Mouse (Mus musculus): ENCODE measurements around the gene Zp3. TPM values are rescaled to one million over a fixed set of nuclear protein-coding genes. Genes with fewer than 3 reads are reported as not detected.

Gene Zp3
- total and polyA plus RNA-seq, 2 experiments from 2014 or later = not detected

GRCm38 (mm10) chr5:135968781-135969180, 11.1 kb upstream of the Zp3 start:
- 59% methylated on average over 1 of the region's 1 CpGs for WGBS
- TF ChIP-seq CTCF (IDR thresholded peaks at IDR 0.05; ENCODE audit: low read depth) (peak; percentile 57), EP300 (IDR thresholded peaks at IDR 0.05; ENCODE audit: low read depth) (no peak)
- H3K4me1 ChIP-seq (ENCODE audit: control insufficient read depth, insufficient read depth) = peaks cover 9% of the 10 kb centered on the region; the same call in 1 of the 2 replicates
- H3K4me3 ChIP-seq (ENCODE audit: low read depth, low read length) = no peak overlapping the region
- no peak overlapping the region for H3K9ac ChIP-seq (replicated peaks; ENCODE audit: low read depth, low read length)
- H3K4me2 ChIP-seq (ENCODE audit: low read depth, low read length) = no peak overlapping the region
- DNase-seq (ENCODE audit: low spot score) = no peak
- ATAC-seq (ENCODE audit: insufficient read depth, low read depth) = no peak
- no peaks in the 10 kb centered on the region for H3K36me3 ChIP-seq (replicated peaks; ENCODE audit: control insufficient read depth, insufficient read depth, low read length)
- H3K9me3 ChIP-seq (replicated peaks; ENCODE audit: control insufficient read depth, low read length) = no peaks in the 10 kb centered on the region
- H3K27me3 ChIP-seq (ENCODE audit: control insufficient read depth, insufficient read depth, low read length) = no peaks in the 10 kb centered on the region
- no peak overlapping the region for H3K27ac ChIP-seq (ENCODE audit: low read depth)

GRCm38 (mm10) chr5:135970247-135970646, 9.7 kb upstream of the Zp3 start:
- TF ChIP-seq CTCF (IDR thresholded peaks at IDR 0.05; ENCODE audit: low read depth) (no peak), EP300 (IDR thresholded peaks at IDR 0.05; ENCODE audit: low read depth) (no peak)
- ATAC-seq (ENCODE audit: insufficient read depth, low read depth) = no peak
- WGBS = 65% methylated on average over 6 of the region's 6 CpGs

GRCm38 (mm10) chr5:135971876-135972275, 8.0 kb upstream of the Zp3 start:
- no peak for DNase-seq (ENCODE audit: low spot score)
- Histone ChIP-seq H3K4me2 (ENCODE audit: low read depth, low read length) (no peak overlapping the region), H3K36me3 (replicated peaks; ENCODE audit: control insufficient read depth, insufficient read depth, low read length) (no peaks in the 10 kb centered on the region), H3K9ac (replicated peaks; ENCODE audit: low read depth, low read length) (no peak overlapping the region), H3K27me3 (ENCODE audit: control insufficient read depth, insufficient read depth, low read length) (no peaks in the 10 kb centered on the region), H3K4me3 (ENCODE audit: low read depth, low read length) (no peak overlapping the region), H3K27ac (ENCODE audit: low read depth) (no peak overlapping the region), H3K9me3 (replicated peaks; ENCODE audit: control insufficient read depth, low read length) (no peaks in the 10 kb centered on the region), H3K4me1 (ENCODE audit: control insufficient read depth, insufficient read depth) (no peaks in the 10 kb centered on the region)
- 79% methylated on average over 7 of the region's 7 CpGs for WGBS
- TF ChIP-seq EP300 (IDR thresholded peaks at IDR 0.05; ENCODE audit: low read depth) = no peak
- no peak for TF ChIP-seq CTCF (IDR thresholded peaks at IDR 0.05; ENCODE audit: low read depth)
- no peak for ATAC-seq (ENCODE audit: insufficient read depth, low read depth)

More at GRCm38 (mm10) chr5:135970247-135970646, 9.7 kb upstream of the Zp3 start:
- H3K4me1 ChIP-seq (ENCODE audit: control insufficient read depth, insufficient read depth) = peaks cover 5% of the 10 kb centered on the region; the same call in 1 of the 2 replicates
- H3K4me3 ChIP-seq (ENCODE audit: low read depth, low read length) = no peak overlapping the region
- no peak overlapping the region for H3K27ac ChIP-seq (ENCODE audit: low read depth)
- no peak overlapping the region for H3K4me2 ChIP-seq (ENCODE audit: low read depth, low read length)
- H3K36me3 ChIP-seq (replicated peaks; ENCODE audit: control insufficient read depth, insufficient read depth, low read length) = no peaks in the 10 kb centered on the region
- DNase-seq (ENCODE audit: low spot score) = no peak
- H3K9ac ChIP-seq (replicated peaks; ENCODE audit: low read depth, low read length) = no peak overlapping the region
- no peaks in the 10 kb centered on the region for H3K27me3 ChIP-seq (ENCODE audit: control insufficient read depth, insufficient read depth, low read length)
- H3K9me3 ChIP-seq (replicated peaks; ENCODE audit: control insufficient read depth, low read length) = no peaks in the 10 kb centered on the region

- Histone ChIP-seq H3K4me1 (ENCODE audit: control insufficient read depth, insufficient read depth) (no peaks in the 10 kb centered on the region), H3K9ac (replicated peaks; ENCODE audit: low read depth, low read length) (no peak within 1 kb of the TSS), H3K27me3 (ENCODE audit: control insufficient read depth, insufficient read depth, low read length) (no peaks in the 10 kb centered on the region), H3K4me3 (ENCODE audit: low read depth, low read length) (no peak within 1 kb of the TSS), H3K36me3 (replicated peaks; ENCODE audit: control insufficient read depth, insufficient read depth, low read length) (no peaks in the 10 kb centered on the region), H3K4me2 (ENCODE audit: low read depth, low read length) (no peak within 1 kb of the TSS), H3K27ac (ENCODE audit: low read depth) (no peak within 1 kb of the TSS), H3K9me3 (replicated peaks; ENCODE audit: control insufficient read depth, low read length) (no peaks in the 10 kb centered on the region)
- WGBS = 35% methylated on average over 9 of the region's 9 CpGs
- no peak for DNase-seq (ENCODE audit: low spot score)
- TF ChIP-seq CTCF (IDR thresholded peaks at IDR 0.05; ENCODE audit: low read depth) = no peak
- no peak for TF ChIP-seq EP300 (IDR thresholded peaks at IDR 0.05; ENCODE audit: low read depth)
- ATAC-seq (ENCODE audit: insufficient read depth, low read depth) = no peak
Observed at GRCm38 (mm10) chr5:135974365-135974764, 5.5 kb upstream of the Zp3 start, which contains the start of gene Ssc4d. Gene Ssc4d (minus strand): TSS chr5:135974531.

GRCm38 (mm10) chr5:135975893-135976668, 3.8 kb upstream of the Zp3 start:
- Histone ChIP-seq H3K4me2 (ENCODE audit: low read depth, low read length) (no peak overlapping the region), H3K27me3 (ENCODE audit: control insufficient read depth, insufficient read depth, low read length) (no peaks in the 10 kb centered on the region), H3K4me1 (ENCODE audit: control insufficient read depth, insufficient read depth) (no peaks in the 10 kb centered on the region), H3K4me3 (ENCODE audit: low read depth, low read length) (no peak overlapping the region), H3K27ac (ENCODE audit: low read depth) (no peak overlapping the region), H3K9me3 (replicated peaks; ENCODE audit: control insufficient read depth, low read length) (no peaks in the 10 kb centered on the region), H3K36me3 (replicated peaks; ENCODE audit: control insufficient read depth, insufficient read depth, low read length) (no peaks in the 10 kb centered on the region), H3K9ac (replicated peaks; ENCODE audit: low read depth, low read length) (no peak overlapping the region)
- ATAC-seq (ENCODE audit: insufficient read depth, low read depth) (no peak), DNase-seq (ENCODE audit: low spot score) (no peak)
- TF ChIP-seq CTCF (IDR thresholded peaks at IDR 0.05; ENCODE audit: low read depth) = no peak
- no peak for TF ChIP-seq EP300 (IDR thresholded peaks at IDR 0.05; ENCODE audit: low read depth)
- 89% methylated on average over 8 of the region's 8 CpGs for WGBS
